8 mouse cellular contexts compared by ENCODE assay signal in the genomic region with DNA sequence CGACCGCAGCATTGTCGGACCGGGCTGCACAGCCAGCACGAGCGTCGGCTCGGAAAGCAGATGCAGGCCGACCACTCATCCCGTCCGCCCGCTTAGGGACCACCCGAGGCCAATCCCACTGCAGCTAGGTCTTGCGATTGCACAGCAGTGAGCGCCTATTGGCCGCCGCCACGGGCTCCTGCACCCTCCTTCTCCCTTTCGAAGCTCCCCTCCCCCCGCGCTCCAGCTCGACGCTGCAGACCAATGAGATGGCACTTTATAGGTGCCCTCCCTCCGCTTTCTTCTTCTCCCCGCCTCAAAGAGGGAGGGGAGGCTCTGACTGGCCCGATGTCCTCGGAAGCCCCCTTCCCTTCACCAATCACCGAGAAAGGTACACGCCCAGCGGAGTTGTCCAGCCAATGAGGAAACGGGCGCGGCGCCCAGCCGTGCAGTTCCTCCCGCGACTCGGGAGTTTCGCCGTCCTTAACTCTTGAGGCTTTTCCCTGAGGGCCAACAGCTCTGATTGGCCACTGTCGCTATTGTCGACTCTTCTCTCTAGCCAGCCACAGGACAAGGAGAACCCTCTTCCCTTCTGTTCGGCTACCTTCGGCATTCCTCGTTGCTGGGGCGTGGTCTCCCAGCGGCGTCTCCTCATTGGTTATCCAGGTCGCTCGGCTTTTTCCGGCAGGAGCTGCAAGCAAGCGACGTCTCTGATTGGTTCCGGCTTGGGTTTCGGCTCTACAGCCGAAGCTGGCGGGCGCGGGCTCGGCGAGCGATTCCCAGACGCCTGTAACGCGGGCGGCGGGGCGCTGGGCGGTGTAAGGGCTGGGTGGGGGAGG. TPM values are rescaled to one million over a fixed set of nuclear protein-coding genes. Genes with fewer than 3 reads are reported as not detected.
DNase-seq lines count a peak whose midpoint lies in the region; ATAC-seq and TF ChIP-seq lines count a peak whose summit lies in the region.

A gene (plus strand): TSS at position 373 of the 818 bp plus-strand sequence.

- peaks cover 3% of the 10 kb centered on the region; the same call in 1 of the 2 replicates for H3K36me3 ChIP-seq in hindbrain, embryonic 10.5 days
- H3K36me3 ChIP-seq in lung, postnatal 0 days (ENCODE audit: insufficient read depth, low read length): no peaks in the 10 kb centered on the region

- TF ChIP-seq CTCF in lung, postnatal 0 days (IDR thresholded peaks at IDR 0.05): no peak

- DNase-seq in MN1 (ENCODE audit: low spot score): peak; percentile 98
- DNase-seq in cerebellum, adult 9-10 months: peak; percentile 100
- DNase-seq in hindbrain, embryonic 10.5 days (ENCODE audit: low spot score): peak; percentile 100
- DNase-seq in layer of hippocampus, adult 9-11 months: peak; percentile 100
- peak; percentile 100 for DNase-seq in lung, postnatal 0 days (ENCODE audit: low spot score)
- DNase-seq in ovary, postnatal 14 days (ENCODE audit: low spot score): peak; percentile 97
- peak; percentile 99 for DNase-seq in thymus, postnatal 14 days

- peak; percentile 6; the same call in 1 of the 2 replicates for TF ChIP-seq EP300 in lung, postnatal 0 days (IDR thresholded peaks at IDR 0.05)

- H3K4me1 ChIP-seq in hindbrain, embryonic 10.5 days (replicated peaks): peaks cover 25% of the 10 kb centered on the region
- peaks cover 4% of the 10 kb centered on the region; the same call in 1 of the 2 replicates for H3K4me1 ChIP-seq in lung, postnatal 0 days (ENCODE audit: insufficient read depth, low read depth, low read length)

- H3K27ac ChIP-seq in hindbrain, embryonic 10.5 days: peak within 1 kb of the TSS; percentile 99
- H3K27ac ChIP-seq in lung, postnatal 0 days (ENCODE audit: low read length): peak within 1 kb of the TSS; percentile 100

- H3K27me3 ChIP-seq in hindbrain, embryonic 10.5 days (ENCODE audit: insufficient read depth, poor library complexity, severe bottlenecking): no peaks in the 10 kb centered on the region
- no peaks in the 10 kb centered on the region for H3K27me3 ChIP-seq in lung, postnatal 0 days (replicated peaks; ENCODE audit: insufficient read depth, low read length)

- under 1% methylated on average over 68 of the region's 69 CpGs for WGBS in hindbrain, embryonic 10.5 days
- 1% methylated on average over 60 of the region's 69 CpGs for WGBS in lung, postnatal 0 days

- H3K9me3 ChIP-seq in hindbrain, embryonic 10.5 days: no peaks in the 10 kb centered on the region
- no peaks in the 10 kb centered on the region for H3K9me3 ChIP-seq in lung, postnatal 0 days (ENCODE audit: low read length)

- peak; percentile 85 for ATAC-seq in frontal cortex, adult (ENCODE audit: low TSS enrichment)
- ATAC-seq in lung, postnatal 0 days: peak; percentile 90

- H3K4me2 ChIP-seq in lung, postnatal 0 days (replicated peaks; ENCODE audit: low read depth, low read length): peak within 1 kb of the TSS; percentile 84

- H3K4me3 ChIP-seq in hindbrain, embryonic 10.5 days: peak within 1 kb of the TSS; percentile 96
- H3K4me3 ChIP-seq in lung, postnatal 0 days (ENCODE audit: low read depth, low read length): peak within 1 kb of the TSS; percentile 86

- H3K9ac ChIP-seq in lung, postnatal 0 days (replicated peaks; ENCODE audit: low read depth): peak within 1 kb of the TSS; percentile 95

RNA-seq across cellular contexts. Expression of the gene that starts here (rescaled TPM):
- 73.9 and 84.1 TPM in 2 replicates for polyA plus RNA-seq in hindbrain, embryonic 10.5 days (2016; fragmentation: Nextera tagmentation; extraction: Ambion mirVana)
- polyA plus RNA-seq in lung, postnatal 0 days (2015; fragmentation: Nextera tagmentation; extraction: Ambion mirVana): 43.0 and 51.0 TPM in 2 replicates

Comparison
In these comparisons a context has a peak if more than half of its experiments do, and no peak if none do; other contexts are left out.
1. Peak in every context shown above with its lines: DNase-seq, ATAC-seq, H3K4me3 ChIP-seq and H3K27ac ChIP-seq.